In the genomic region with DNA sequence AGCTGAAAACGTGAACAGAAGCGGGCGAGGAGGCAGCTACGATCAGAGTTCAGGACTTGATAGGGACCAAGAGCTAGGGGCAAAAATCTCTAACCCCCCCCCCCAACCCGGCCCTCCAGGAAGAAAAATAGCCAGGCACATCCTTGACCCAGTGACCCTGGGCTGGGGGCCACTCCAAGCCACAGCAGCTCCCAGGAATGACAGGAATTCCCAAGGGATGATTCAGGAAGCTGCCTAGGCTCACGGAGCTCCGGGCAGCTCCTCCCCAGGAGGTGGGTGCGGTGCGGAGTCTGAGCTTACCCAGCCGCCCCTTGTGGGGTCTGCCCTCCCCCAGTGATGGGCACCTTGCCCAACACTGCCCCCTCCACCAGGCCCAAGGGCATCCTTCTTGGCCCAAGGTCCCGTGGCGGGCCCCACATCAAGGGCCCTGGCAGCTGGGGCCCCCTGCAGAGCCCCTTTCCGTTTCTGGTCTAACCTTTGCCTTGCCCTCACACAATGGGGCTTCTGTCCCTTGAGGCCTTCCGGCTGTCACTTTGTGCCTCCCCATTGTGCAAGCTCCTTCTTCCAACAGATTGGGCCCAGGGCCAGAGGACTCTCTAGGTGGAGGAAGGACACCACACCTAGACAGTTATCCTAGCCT, we compare ENCODE assay signal across 8 mouse cellular contexts. TPM values are rescaled to one million over a fixed set of nuclear protein-coding genes. Genes with fewer than 3 reads are reported as not detected.
DNase-seq lines count a peak whose midpoint lies in the region; ATAC-seq and TF ChIP-seq lines count a peak whose summit lies in the region.
"Had no signal": no experiment of that assay in that cellular context is flagged by ENCODE, and none has a peak within 500 bp of the region (broad histone marks: within the 10 kb centered on the region; RNA-seq: fewer than 3 reads in every experiment).

A gene (minus strand): TSS at position 51 of the 640 bp plus-strand sequence.

- no peak for TF ChIP-seq CTCF in hindbrain, postnatal 0 days (IDR thresholded peaks at IDR 0.05; ENCODE audit: low read depth)
- TF ChIP-seq CTCF in olfactory bulb, adult 2 months (IDR thresholded peaks at IDR 0.05; ENCODE audit: insufficient read depth, low read depth, low read length): no peak

- no peaks in the 10 kb centered on the region for H3K36me3 ChIP-seq in hindbrain, postnatal 0 days (ENCODE audit: insufficient read depth, low read length)
- no peaks in the 10 kb centered on the region; the same call in 1 of the 2 replicates for H3K36me3 ChIP-seq in liver, embryonic 16.5 days (ENCODE audit: control insufficient read depth, insufficient read depth)

- peak within 1 kb of the TSS; percentile 46 for H3K4me2 ChIP-seq in hindbrain, postnatal 0 days (ENCODE audit: low read depth, low read length)
- peak within 1 kb of the TSS; percentile 75 for H3K4me2 ChIP-seq in liver, embryonic 16.5 days (ENCODE audit: low read depth, low read length)

- H3K9ac ChIP-seq in hindbrain, postnatal 0 days (replicated peaks; ENCODE audit: low read length): 0 out of 2 replicates have a peak within 1 kb of the TSS, but pooled peaks have one; percentile 3
- H3K9ac ChIP-seq in liver, embryonic 16.5 days (ENCODE audit: low read depth, low read length): peak within 1 kb of the TSS; percentile 66

- no peak for ATAC-seq in hindbrain, postnatal 0 days
- ATAC-seq in liver, embryonic 16.5 days (ENCODE audit: low read depth): no peak

- H3K4me3 ChIP-seq in hindbrain, postnatal 0 days (ENCODE audit: low read length): peak within 1 kb of the TSS; percentile 21
- peak within 1 kb of the TSS; percentile 63 for H3K4me3 ChIP-seq in liver, embryonic 16.5 days (ENCODE audit: low read depth, low read length)
- H3K4me3 ChIP-seq in olfactory bulb, adult 2 months (ENCODE audit: insufficient read depth, low read depth, low read length): peak within 1 kb of the TSS; percentile 11

- 0 out of 2 replicates have a peak, but pooled peaks cover 9% of the 10 kb centered on the region for H3K27me3 ChIP-seq in hindbrain, postnatal 0 days (ENCODE audit: insufficient read depth, low read length)
- H3K27me3 ChIP-seq in liver, embryonic 16.5 days (ENCODE audit: control insufficient read depth, insufficient read depth, low read depth, low read length): peaks cover 7% of the 10 kb centered on the region

- no peak for TF ChIP-seq POLR2A in olfactory bulb, adult 2 months (IDR thresholded peaks at IDR 0.05; ENCODE audit: insufficient read depth, low read depth, low read length)

- H3K27ac ChIP-seq in hindbrain, postnatal 0 days: no peak within 1 kb of the TSS
- H3K27ac ChIP-seq in liver, embryonic 16.5 days (ENCODE audit: low read length): peak within 1 kb of the TSS; percentile 75
- H3K27ac ChIP-seq in olfactory bulb, adult 2 months (ENCODE audit: insufficient read depth, low read depth, low read length): no peak within 1 kb of the TSS
- H3K27ac ChIP-seq: macrophage had no signal

- no peaks in the 10 kb centered on the region for H3K4me1 ChIP-seq in hindbrain, postnatal 0 days (ENCODE audit: insufficient read depth, low read length)
- peaks cover 29% of the 10 kb centered on the region for H3K4me1 ChIP-seq in liver, embryonic 16.5 days (ENCODE audit: control insufficient read depth, low read depth, low read length)
- peaks cover 9% of the 10 kb centered on the region for H3K4me1 ChIP-seq in olfactory bulb, adult 2 months (ENCODE audit: control insufficient read depth, insufficient read depth, low read length)

- H3K9me3 ChIP-seq in hindbrain, postnatal 0 days (ENCODE audit: low read length): no peaks in the 10 kb centered on the region
- no peaks in the 10 kb centered on the region for H3K9me3 ChIP-seq in liver, embryonic 16.5 days (replicated peaks; ENCODE audit: control insufficient read depth, low read length)

- DNase-seq in Muller cell, postnatal 12 days (ENCODE audit: inconsistent ontology term): peak; percentile 81
- no peak for DNase-seq in adrenal gland, postnatal 4 days (ENCODE audit: low spot score in 2 of 2)
- DNase-seq in gastrocnemius, postnatal 25 days: peak; percentile 28
- no peak for DNase-seq in hindbrain, postnatal 0 days (ENCODE audit: low spot score)
- no peak for DNase-seq in natural killer cell, adult 2 months (ENCODE audit: low spot score in 2 of 2)

- WGBS in hindbrain, postnatal 0 days: 2% methylated on average over 13 of the region's 14 CpGs
- WGBS in liver, embryonic 16.5 days (ENCODE audit: insufficient replicate concordance): 4% methylated on average over 14 of the region's 14 CpGs
- 13% methylated on average over 14 of the region's 14 CpGs for WGBS in olfactory bulb, adult 2 months

RNA-seq across cellular contexts. Expression of the gene that starts here (rescaled TPM):
- 10 to 100 TPM; 70.0 to 74.0 TPM for total RNA-seq in adrenal gland, postnatal 4 days (2021)
- total RNA-seq in gastrocnemius, postnatal 25 days (2021): 10 to 100 TPM; 23.7 to 31.5 TPM
- total RNA-seq in hindbrain, postnatal 0 days (2014; rRNA removed): 15.1 and 15.5 TPM in 2 replicates
- 7.2 and 7.6 TPM in 2 replicates for polyA plus RNA-seq in hindbrain, postnatal 0 days (2015; fragmentation: Nextera tagmentation; extraction: Ambion mirVana)
- 35.0 and 37.8 TPM in 2 replicates for polyA plus RNA-seq in liver, embryonic 16.5 days (2015; fragmentation: Nextera tagmentation; extraction: Ambion mirVana)
- polyA plus RNA-seq in olfactory bulb, adult 2 months (2012; ENCODE audit: insufficient read depth, insufficient read length, low replicate concordance, missing spikeins): not detected in 2 replicates
- polyA plus RNA-seq: macrophage had no signal

Comparison
In these comparisons a context has a peak if more than half of its experiments do, and no peak if none do; other contexts are left out.
1. DNase-seq: peak in Muller cell, postnatal 12 days (single experiment) and gastrocnemius, postnatal 25 days (single experiment); none in adrenal gland, postnatal 4 days (0 of 2), hindbrain, postnatal 0 days (single experiment) and natural killer cell, adult 2 months (0 of 2).
2. H3K4me3 ChIP-seq: peak in every context shown above with its lines; median percentile 63 in liver, embryonic 16.5 days; 21 in hindbrain, postnatal 0 days; 11 in olfactory bulb, adult 2 months.